Mouse (Mus musculus) CH12F3 (cell line): ENCODE results near the gene Pacs2.

Source experiments
- in situ Hi-C: fragments of 300-500 bp; cut with MboI; formaldehyde crosslinking; loops from 2 replicates; pipeline ENCODE4 v1.14.3; 2020; ENCODE audit warnings: low sequenced_read_pairs

Pacs2 gene

DNA sequence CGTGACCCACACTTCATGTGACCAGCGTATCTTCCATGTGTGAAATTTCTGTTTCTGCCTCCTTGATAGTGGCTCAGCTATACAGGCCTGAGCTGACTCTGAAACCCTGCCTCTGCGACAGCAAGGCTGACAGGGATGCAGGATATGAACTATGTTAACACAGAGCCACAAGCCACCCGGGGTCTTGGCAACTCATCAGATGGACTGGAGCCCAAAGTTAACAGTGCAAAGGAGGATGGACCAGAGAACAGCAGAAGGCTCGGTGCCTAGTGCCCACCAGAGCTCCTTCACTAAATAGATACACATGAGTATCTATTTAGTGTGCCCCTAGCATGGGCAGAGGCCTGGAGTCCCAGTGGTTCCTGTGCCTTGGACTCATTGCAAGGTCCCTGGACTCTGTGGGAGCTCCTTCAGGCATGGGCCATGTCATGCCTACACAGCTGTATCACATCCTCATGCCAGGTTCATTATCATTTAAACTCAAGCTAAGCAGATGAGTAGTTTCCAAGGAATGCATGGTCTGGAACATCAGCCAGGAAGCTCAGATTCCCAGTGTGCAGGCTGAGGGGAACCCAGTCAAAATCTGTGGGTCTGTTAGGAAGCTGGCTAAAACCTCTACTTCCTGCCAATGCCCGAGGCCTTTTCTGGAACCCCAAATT lies 2.5 kb upstream of the Pacs2 start:
- in situ Hi-C loops: no loop called here

DNA sequence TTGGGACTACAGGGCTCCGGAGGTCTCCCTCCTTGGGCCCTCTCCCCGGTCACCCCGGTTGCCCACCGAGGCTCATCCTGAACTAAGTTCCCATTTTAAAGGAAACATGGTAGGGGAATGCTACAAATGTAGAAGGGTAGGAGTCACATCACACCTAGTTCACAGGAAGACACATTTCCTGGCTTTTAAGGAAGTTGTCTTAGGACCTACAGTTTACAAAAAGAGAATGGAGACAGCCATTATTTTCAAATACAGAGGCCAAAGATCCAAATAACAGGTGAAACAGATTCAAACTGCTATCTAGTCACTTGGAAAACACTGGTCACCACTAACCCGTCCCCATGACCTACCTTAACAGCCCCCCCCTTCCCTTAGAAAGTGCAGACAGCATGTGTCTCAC lies 1.9 kb upstream of the Pacs2 start:
- in situ Hi-C loops: no loop called here

DNA sequence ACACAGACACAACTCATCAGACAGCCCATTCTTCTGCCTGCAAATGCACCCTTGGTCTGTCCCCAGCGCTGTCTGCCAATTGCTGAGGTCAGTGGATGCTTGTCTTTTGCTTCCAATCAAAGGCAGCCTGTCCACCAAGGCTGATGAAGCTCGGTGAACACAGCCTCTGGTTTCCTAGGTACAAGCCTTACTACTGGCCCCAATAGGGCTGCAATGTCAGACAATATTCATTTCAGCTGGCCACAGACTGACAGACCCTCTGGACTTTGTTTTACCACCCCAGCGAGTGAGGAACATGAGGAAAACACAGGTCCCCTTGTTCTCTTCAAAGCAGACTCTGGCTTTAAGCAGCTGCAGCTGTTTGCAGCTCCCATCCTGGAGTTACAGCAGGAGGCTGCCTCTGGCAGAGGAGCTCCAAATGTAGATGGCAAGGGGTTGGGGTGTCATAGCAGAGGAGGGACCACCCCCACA lies 1.3 kb upstream of the Pacs2 start:
- in situ Hi-C loops: no loop called here

DNA sequence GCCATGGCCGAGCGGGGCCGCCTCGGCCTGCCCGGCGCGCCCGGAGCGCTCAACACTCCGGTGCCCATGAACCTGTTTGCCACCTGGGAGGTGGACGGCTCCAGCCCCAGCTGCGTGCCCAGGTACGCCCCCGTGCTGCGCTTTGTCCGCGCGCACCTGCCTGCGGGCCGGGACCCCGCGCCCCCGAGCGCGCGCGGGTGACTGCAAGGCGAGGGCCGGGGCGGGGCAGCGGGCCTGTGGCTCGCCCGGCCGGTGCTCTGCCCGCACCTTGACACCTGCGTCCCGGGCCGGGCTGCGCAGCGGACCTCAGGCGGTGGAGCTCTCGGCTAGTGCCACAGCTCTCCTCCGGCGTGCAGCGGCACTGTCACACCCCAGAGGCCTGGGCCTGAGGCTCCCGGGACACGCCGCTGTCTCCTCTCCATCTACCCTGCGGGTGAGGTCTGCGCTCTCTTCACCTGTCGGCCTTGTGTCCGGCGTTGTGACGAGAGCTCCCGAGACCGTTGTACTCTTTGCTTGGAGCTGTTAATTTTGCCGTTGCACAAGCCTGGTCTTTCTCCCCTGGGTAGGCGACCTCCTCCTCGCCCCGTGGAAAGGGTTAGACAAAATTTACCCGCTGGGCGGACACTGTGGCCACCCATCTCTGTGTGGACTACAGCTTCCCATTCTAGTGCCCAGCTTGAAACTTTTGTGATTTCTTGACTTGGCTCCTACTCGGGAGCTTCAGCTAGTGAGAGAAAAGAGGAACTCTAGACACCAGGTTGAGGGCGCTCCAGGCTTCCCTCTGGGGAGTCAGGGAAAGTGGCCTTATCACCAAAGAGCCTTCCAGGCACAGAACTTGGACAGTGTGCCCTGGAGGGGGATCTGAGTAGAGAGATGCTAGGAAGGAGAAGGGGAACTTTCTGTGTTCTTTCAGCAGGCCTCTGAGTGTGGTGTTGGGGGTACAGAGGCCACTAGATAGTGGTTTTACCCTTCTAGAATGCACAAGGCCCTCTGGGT lies 551 bp downstream of the Pacs2 start:
- in situ Hi-C loops: no loop called here

DNA sequence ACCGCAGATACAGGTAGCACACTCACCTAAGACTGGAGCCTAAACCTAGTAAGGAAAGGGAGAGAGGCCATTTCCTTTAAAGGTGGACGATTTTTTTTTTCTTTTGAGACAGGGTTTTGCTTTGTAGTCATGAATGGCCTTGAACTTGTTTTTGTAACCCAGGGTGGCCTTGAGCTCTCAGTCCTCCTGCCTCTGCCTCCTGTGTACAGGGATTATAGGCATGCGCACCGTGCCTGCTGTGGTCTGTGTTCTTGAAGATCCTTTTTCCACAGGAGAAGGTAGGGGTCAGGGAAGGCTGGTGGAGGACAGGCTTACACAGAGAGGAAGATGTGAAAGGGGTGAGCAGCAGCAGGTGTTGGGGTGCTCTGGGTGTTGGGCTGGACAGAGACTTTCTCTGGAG lies 1.6 kb downstream of the Pacs2 start:
- in situ Hi-C loops: no loop called here

DNA sequence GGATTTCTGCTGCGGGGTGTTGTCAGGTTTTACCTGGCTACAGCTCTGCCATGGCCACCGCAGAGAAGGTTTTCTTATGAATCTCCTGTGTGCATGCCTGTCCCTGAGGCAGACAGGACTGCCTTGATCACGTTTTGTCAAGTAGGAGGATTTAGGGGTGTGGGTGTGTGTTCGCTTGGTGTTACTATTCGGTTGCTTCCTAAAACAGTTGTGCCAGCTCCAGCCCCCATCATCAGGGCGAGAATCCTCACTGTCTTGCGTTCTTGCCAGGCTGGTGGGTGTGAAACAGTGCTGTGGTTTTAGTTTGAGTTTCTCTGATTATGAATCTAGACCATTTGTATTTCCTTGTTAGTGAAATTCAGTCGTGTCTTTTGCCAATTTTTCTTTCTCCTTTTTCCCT lies 2.7 kb downstream of the Pacs2 start:
- in situ Hi-C loops: no loop called here

DNA sequence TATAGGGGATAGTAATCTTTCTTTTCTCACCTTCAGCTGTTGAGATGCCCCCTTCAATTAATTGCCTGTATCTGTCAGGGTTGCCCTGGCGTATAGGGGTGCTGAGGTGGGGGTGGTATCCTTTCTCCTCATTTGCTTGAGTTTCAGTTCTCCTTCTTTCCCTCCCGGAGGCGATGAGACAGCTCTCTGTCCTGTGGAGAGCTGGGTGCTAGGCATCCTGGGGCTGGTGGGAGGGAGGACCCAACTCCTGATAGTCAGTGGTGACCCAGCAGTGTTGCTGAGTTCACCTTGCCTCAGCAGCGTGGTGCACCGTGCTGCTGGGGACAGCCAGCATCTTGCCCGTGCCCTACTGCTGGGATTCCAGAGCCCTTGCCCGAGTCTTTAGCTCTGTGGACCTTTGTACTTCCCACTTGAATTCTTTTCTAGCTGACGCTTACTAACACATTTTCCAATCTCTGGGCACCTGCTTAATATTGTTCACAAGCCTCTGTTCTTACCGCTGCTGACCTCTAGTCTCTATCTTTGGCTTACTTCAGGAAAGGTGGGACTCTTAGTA lies 3.2 kb downstream of the Pacs2 start:
- in situ Hi-C loops: no loop called here

DNA sequence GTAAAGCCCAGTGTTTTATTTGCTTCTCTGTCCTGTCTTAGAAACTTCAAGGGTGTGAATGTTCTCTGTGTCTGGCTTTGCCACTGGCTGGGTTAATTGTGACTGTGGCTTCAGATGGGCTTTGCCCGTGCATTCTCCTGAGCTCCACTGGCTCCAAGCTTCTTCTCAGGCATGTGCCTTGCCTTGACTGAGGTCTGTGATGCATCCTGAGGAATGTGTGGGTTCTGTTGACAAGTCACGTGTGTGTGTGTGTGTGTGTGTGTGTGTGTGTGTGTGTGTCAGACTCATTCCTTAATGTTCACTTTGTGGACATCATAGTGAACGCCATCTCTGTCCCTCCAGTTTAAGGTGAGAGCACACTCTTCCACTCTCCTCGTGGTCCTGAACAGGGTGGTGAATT lies 4.5 kb downstream of the Pacs2 start:
- in situ Hi-C loops: no loop called here

DNA sequence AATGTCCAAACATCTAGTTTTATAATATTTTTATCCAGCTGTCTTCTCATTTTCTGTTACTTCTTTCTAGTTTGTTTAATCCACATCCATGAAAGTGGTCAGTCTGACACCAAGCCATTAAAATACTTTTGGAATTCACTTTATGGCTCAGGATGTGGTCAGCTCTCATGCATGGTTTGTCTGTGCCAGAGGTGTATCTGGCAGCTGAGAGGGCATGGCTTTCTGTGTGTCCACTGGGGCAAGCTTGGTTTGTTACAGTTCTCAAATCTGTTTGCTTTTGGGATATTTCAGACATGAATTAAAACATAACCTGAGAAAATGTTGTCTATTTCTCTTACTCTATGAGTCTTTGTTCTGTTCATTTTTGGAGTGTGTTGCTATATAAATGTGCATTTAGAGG lies 7.2 kb downstream of the Pacs2 start:
- in situ Hi-C loops: no loop called here

DNA sequence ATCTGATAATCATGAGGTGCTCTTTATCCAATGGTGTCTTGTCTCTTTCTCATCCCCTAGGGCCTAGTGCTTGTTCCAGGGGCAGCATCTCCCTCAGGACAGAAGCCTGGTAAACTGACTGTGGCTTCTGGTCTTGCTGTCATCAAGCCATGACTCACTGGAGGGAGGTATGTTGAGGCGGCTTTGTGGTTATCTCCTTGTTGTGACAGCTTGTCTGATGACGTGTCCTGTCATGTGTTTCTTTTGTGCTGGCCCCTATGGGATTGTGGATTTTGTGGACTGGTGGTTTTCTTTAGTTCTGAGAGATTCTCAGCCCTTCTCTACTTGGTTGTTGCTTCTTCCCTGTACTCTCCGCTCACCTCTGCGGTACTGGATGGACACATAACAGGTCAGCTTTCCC lies 8.8 kb downstream of the Pacs2 start:
- in situ Hi-C loops: no loop called here

DNA sequence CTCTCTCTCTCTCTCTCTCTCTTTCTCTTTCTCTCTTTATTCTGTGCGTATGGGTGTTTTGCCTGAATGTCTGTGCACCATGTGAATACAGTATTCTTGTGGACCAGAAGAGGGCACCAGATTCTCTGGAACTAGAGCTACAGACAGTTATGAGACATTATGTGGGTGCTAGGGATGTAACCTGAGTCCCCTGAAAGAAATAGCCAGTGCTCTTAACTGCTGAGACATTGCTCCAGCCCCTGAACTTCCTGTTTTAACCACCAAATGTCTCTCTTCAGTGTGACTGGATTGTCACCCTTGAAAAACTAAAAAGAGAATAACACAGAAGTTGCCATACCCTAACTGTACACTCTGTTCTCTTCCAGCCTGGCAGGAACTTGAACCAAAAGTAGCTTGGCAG lies 12.2 kb downstream of the Pacs2 start:
- in situ Hi-C loops: no loop called here

DNA sequence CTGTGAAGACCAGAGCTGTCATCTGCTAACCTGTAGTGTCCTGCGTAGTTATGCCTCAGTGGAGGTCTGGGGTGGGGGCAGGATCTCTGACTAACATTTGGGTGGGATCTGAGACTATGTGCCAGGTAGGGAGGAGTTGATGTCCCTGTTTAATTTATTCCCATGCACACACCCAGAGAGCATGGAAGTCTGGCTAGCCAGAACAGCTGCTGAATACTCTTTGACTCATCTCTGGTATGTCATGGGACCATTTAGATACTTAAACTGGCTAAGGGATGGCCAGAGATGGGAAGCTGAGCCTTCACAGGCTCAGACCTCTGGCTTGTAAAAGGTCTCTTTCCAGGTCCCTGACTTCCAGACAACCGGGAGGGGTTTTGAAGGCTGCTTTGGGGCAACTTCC lies 13.2 kb downstream of the Pacs2 start:
- in situ Hi-C loops: no loop called here

DNA sequence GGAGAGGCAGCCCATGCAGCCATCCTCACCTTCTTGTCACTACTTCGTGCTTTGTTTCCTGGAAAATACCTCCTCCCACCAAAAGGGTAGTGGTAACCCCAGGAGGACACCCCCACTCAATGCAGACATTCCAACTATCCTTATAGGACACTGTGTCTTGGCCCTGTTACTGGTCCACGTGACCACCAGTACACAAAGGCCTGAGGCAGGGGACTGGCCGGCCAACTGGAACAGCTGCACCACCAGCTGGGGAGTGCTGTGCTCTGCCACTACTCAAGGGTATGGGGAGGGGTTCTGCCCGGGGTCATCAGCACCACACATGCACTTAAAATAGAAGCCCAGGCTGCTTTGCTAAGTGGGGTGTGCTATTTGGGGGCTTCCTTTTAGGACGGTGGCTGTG lies 13.8 kb downstream of the Pacs2 start:
- in situ Hi-C loops: no loop called here

DNA sequence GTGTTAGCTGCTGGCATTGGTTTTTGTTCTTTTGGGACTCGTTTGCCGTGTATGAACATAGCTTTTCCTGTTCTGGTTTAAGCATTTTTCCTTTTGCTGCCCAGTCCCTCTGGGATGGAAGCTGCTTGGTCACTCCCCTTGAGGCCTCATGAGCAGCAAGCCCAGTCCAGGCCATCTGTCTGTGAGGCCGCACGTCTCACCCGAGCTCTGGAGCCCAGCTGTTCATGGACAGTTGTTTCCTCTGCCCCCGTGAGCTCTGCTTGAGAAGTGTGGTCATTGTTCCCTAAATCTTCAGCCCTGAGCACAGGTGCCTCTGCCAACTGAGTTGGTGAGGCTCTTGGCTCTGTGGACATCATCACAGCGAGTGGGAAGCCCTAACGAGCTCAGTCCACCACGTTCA lies 14.6 kb downstream of the Pacs2 start:
- in situ Hi-C loops: no loop called here

DNA sequence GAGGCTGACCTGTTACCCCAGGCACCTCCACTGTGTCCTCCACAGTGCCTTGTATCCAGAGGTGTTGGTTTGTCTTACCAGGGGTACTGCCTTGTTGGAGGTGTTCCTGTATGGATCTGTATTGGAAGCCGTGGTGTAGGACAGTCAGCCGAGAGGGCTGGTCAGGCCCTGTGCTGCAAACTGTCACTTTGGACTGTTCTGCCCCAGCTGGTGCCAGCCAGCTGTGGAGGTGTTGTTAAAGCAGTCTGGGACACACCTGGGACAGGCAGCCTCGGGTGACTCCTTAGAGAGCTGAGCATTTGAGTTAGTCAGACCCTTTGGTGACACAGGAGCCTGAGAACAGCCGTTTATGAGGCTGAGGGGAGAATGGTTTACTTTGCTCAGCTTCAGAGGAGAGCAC lies 15.7 kb downstream of the Pacs2 start:
- in situ Hi-C loops: no loop called here

DNA sequence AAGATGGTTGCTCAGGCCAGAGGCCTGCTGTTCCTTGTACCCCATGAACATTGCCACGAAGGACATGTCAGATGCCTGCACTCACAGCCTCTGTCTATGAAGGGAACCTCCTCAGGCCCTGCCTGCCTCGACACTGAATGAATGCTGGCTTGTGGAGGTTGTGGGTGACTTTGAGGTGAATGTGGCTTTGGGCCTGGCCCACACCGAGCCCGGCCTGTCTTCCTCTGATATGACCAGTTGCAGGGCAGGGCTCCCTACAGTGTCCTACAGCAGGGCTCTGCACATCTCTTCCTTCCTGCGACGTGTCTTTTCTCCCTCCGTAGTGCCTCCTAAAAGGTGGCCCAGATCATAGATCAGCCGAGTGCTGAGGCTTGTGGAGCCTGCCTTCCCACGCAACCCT lies 16.7 kb downstream of the Pacs2 start:
- in situ Hi-C loops: no loop called here

DNA sequence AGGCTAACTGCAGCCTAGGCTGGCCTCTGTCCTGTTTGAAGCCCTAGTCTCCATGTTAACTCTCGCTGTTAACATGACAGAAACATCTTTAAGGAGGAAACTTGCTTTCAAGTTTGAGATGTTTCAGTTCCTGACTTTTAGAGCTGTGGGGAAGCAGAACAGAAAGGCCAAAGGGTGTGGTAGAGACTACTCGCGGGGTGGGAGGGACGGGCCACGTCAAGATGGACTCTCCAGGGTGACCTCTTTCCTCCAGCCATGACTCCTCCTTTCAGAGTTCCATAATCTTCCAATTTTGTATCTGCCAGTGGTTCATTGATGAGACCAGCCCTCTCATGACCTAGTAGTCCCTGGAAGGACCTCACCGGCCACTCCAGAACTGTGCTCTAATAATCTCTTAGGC lies 17.1 kb downstream of the Pacs2 start:
- in situ Hi-C loops: no loop called here

DNA sequence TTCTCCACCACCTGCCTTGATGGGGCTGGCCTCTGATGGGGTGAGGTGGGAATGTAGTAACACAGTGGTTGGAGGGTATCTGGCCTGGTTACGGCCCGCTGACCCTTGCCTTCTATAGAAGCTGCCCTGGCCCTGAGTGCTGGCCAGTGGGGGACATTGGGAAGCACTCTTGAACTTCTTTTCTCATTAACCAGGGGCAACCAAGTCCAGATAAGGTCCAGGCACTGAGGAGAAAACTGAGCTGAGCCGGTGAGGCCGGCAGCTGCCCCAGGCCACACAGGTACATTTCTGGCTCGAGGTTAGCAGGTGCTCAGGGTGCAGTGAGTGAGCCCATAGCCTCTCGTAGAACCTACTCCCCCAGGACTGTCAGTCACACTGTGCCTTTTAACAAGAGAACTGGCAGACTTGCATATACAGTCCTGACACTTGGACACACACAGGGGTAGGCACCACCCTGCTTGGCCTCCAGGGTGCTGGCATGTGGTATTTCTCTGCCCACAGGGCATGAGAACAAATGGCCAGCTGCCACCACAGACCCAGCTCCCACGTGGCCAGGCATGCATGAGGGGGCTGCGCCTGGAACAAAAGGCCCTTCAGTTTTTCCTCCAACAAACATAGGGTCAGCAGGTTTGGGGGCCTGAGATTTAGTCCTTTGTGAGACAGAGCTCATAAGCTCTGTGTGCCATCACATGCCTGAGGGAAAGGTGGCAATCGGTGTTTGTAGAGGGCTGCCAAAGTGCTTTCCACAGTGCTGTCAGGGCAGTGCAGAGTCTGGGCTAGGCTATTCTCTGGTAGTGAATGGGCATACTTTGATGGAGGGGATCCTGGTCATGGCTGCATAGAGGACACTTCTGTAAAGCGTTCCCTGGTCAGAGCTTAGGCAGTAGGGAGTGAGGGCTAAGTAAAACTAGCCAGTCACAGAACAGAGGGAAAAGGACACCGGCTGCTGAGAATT lies 18.3 kb downstream of the Pacs2 start:
- in situ Hi-C loops: no loop called here

DNA sequence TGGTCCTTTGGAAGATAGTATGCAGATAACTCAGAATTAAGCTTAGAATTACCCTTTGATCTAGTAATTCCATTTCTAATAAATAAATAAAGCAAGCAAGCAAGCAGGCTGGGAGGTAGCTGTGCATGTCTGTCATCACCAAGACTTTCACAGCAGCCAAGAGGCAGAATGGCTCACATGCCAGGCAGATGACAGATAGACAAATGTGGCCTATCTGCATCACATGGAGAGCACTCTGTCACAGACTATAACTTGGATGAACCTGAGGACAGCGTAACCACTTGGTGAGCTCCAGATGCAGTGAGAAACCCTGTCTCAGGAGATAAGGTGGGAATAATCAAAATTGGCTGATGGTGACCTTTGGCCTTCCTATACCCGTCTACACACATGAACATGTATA lies 20.8 kb downstream of the Pacs2 start:
- in situ Hi-C loops: no loop called here

DNA sequence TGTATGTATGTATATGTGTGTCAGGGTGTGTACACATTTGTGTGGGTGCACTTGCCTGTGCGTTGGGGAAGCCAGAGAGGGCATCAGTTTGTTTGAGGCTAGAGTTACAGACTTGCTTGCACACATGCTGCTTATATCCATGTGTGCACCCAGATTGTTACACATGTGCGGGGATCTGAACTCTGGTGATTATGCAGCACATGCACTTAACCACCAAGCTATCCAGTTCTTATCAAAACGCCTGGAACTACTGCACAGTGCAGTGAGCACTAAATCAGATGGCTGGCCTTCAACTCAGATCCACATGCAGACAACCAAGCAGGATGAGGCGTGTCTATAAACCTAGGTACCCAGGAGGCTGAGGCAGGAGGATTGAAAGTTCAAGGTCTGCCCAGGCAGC lies 22.7 kb downstream of the Pacs2 start:
- in situ Hi-C loops: no loop called here

DNA sequence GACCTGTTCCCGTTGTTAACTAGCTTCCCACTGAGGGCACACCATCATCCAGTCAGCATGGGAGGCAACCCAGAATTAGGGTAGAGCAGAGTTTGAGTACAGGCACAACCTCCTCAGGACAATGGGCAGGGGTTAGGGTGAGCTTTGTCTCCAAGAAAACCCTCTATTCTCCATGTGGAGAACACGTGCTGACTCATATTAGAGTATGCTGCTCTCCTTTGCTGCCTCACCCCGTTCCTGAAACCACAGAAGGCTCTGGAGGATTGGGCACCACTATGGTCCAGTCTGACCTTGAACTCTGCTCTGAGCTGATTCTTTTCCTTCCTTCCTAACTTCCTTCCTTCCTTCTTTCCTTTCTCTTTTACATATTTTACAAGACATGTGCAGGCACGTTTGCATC lies 24.1 kb downstream of the Pacs2 start:
- in situ Hi-C loops: no loop called here
